Mouse (Mus musculus) yolk sac, embryonic 10.5 days (tissue): Measurements from ENCODE around the gene Atp6v0a4.

Experiments used
- DNase-seq: peaks from one replicate; pipeline ENCODE4 v3.0.0-alpha.2; 2017; ENCODE audit warnings: low spot score

Gene Atp6v0a4

DNA sequence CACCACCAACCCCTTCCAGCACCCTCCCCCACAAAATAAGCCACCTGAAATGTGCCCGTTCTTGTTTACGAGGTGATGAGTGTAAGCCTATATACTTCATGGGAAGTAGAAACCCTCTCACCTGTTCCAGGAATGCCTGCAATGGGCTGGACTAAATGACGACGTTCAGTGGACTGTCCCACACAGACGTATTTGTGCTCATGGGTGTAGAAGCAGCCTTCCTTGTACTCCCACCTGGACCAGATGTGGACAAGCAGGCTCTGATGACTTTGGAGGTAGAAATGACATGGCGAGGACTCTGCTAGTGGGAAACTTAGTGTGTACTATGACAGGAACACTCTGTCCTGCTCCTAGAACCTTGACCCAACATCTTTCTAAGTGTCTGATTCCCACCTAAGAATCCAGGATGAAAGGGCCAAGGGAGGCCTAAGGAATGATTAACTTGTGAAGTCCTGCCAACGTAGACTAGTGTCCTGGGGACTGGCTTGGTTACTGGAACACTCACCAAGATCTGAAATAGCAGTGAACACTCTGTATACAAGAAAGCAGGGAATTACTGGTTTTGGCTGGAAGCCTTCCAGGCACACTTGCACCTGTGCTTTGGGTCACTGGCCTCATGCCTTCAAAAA is at the start of gene Atp6v0a4:
Atp6v0a4 (minus strand) TSS at position 380 of the 629 bp plus-strand sequence.
- DNase-seq = peak; percentile 70

DNA sequence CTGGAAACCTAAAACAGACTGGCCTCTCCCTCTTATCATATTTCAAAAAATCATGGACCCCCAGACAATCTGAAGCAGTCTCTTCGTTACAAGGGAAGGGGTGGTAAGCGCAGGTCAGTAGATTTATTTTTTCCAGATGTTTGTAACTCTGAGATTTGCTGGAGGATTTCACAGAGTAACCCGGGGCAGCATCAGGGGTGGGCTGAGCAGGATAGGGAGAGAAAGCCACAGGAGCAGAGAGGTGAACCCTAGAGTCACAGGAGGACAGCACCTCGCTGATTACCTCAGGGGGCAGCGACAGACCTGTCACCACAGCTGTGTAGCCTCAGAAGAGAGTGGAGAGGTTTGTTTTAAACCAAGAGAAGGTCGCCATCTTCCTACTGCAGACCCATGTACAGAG is 41.0 kb upstream of the Atp6v0a4 start:
- no peak for DNase-seq

GRCm38 (mm10) chr6:38164705-38165104 is 40.3 kb upstream of the Atp6v0a4 start:
- DNase-seq = no peak

- DNase-seq = no peak
Measured at GRCm38 (mm10) chr6:38162825-38163504, 38.6 kb upstream of the Atp6v0a4 start.

GRCm38 (mm10) chr6:38160556-38160955 is 36.2 kb upstream of the Atp6v0a4 start:
- no peak for DNase-seq

DNA sequence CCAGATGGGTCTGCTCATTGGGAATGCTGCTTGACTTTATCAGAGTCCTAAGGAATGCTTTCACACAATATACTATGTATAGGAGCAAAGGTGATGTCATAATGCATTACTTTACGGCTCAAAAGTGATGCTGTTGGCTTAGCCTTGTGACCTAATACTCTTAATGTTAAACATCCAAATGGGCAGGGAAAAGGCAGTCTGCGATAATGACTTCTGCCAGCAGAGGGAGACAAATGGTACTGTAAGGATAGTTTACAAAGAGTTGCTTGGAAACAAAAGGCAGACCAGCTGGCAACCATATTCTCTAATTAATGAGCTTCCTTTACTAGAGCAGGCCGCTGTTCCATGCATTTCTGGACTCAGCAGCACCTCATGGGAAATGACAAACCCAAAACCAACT is 35.7 kb upstream of the Atp6v0a4 start:
- DNase-seq = peak; percentile 74

GRCm38 (mm10) chr6:38159576-38159975 is 35.2 kb upstream of the Atp6v0a4 start:
- no peak for DNase-seq

DNA sequence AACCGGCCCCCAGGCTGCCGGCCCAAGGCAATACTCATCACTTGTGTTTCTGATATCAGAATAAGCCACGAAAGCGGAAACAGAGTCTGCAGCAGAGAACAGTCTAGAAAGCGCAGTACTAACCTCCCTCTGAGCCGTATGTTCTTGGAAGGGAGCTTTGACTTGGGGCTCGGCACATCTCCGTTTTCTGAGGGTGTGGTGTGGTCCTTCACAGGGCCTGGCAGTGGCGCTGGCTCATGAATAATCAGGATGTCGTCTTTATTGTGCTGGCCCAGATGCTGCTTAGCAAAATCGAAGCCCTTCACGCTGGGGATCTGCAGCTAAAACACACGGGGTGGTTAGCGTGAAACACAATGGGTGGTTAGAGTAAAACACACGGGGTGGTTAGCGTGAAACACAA is 33.5 kb upstream of the Atp6v0a4 start:
- DNase-seq = no peak

GRCm38 (mm10) chr6:38156204-38156603 is 31.8 kb upstream of the Atp6v0a4 start:
- DNase-seq = no peak

DNA sequence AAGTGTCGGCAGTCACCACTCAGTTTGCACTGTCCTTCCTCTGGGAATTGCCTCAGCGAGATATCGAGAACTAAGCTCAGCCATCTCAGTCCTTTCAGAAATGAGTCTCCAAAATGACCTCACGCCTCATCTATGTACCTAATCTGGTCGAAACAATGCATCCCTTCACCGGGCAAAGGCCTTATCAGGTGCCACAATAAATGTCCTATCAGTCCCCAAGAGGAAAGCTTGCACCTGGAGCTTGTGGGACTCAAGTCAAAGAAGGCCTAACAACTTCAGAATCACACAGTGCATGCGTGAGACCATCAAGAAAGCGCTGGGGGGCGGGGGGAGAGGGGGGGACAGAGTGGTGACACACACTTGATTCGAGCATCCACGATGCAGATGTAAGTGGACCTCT is 27.9 kb upstream of the Atp6v0a4 start:
- DNase-seq = no peak

DNA sequence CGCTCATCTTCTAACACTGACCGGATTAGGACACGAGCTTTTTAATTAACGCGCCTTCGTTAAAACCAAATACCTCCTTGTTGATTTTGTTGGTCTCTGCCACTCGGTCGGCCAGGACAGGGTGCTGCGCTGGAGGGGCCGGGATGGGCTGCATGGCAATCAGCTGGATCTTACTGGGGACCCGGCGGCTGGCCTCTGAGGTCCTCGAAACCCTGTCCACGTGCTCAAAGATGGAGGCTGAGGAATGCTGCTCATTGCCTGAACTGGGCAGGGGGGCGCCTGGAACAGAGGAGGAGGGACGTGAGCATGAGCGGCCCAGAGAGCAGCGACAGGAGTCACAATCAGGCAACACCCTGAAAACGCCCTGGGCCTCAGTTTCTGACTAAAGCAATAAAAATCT is 25.1 kb upstream of the Atp6v0a4 start:
- DNase-seq = no peak

GRCm38 (mm10) chr6:38148626-38149025 is 24.2 kb upstream of the Atp6v0a4 start:
- DNase-seq = no peak

DNA sequence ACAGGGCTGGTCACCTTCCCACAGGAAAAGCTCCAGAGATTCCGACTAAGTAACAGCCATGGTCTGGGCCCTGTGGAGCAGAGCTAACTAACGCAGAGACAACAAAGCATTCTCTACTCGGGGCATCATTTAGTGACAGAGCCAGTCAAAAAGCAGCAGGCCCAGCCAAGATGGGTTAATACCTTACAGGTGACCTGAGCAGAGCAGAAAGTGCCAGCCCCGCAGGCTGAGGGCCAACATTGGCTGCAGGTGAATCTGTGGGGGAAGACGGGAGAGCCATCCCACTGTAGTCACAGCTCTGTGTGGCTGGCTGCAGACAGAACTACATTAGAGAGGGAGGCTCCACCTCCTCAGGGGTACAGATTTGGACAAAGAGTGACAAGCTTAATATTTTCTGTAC is 22.9 kb upstream of the Atp6v0a4 start:
- DNase-seq = no peak

DNA sequence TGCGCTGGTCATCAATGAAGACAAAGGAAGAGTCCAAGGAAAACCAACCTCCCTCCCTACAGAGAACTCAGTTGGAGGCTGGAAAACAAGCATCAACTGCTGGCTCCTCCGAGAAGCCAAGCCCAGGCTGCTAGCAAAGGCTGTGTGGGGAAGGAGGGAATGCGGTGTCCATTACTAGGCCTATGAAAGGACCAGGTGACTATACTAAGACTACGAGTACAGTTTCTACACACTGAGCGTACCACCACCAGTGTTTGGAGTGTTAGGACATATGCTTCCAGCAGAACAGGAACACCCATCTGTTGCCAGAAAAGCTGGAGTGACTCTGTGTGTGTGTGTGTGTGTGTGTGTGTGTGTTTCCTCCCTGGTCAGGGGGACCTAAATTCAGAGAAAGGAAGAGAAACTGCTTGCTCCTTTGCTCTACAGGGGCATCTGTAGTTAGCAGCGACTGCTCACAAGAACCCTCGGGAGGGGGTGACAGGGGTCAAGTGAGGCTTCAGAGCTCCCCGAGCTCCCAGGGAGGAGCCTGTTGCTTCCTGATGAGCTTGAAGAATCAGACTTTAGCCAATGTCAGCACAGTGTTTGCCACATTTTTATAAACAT is 21.2 kb upstream of the Atp6v0a4 start:
- no peak for DNase-seq

GRCm38 (mm10) chr6:38144161-38144998 is 20.0 kb upstream of the Atp6v0a4 start:
- peak; percentile 83 for DNase-seq

GRCm38 (mm10) chr6:38140402-38140801 is 16.0 kb upstream of the Atp6v0a4 start:
- DNase-seq = no peak

GRCm38 (mm10) chr6:38139086-38139485 is 14.7 kb upstream of the Atp6v0a4 start:
- no peak for DNase-seq

- DNase-seq = no peak
Measured at GRCm38 (mm10) chr6:38134806-38135559, 10.6 kb upstream of the Atp6v0a4 start.

DNA sequence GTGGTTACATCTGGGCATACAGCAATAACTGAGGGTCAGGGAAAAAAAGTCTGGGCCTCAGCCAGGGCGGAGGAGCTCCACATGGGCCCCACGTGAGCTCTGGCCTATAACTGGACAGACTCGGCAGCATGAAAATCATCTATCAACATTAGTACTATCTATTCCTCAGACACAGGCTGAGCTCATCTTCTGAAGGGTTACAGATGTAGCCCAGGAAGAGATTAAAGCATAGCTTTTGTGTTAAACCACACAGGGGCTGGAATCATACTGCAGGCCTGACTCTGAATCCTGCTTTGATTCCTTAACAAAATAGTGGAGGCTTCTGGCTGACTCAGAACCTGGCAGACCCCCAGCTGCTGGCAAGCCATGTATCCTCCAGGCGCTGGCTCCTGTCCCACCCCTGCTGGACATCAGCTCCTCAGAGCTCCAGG is 7.4 kb upstream of the Atp6v0a4 start:
- no peak for DNase-seq

DNA sequence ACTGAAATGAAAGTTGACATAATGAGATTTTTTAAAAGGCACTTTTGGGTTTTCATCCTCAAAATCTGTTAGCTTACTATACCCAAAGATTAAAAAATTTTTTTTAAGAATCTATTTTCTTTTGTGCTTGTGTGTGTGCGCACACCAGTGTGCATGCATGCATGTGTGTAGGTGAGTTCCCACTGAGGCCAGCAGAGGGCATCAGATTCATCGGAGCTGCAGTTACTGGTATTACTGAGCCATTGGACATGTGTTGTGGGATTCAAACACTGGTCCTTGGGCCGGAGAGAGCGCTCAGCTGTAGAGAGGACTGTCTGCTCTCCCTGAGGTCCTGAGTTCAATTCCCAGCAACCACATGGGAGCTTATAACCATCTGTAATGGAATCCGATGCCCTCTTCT is 5.5 kb upstream of the Atp6v0a4 start:
- DNase-seq = no peak

- no peak for DNase-seq
Measured at GRCm38 (mm10) chr6:38128115-38128514, 3.7 kb upstream of the Atp6v0a4 start.

GRCm38 (mm10) chr6:38125462-38125861 is 1.1 kb upstream of the Atp6v0a4 start:
- DNase-seq = no peak
